Mouse (Mus musculus) kidney, postnatal 4 days (tissue): ENCODE results near the gene Kif26b.
A peak's percentile ranks its signal among the peaks of the same experiment; 100 is the strongest.

Experiments
- DNase-seq, 2 experiments: peaks; one replicate each; pipeline ENCODE4 v3.0.0; 2021; ENCODE audit warnings: mixed read lengths in 2 of 2

Gene Kif26b

GRCm38 (mm10) chr1:178860671-178861391 is 331.9 kb downstream of the Kif26b start:
- peak in 1 of 2 experiments; percentile 27 for DNase-seq

DNA sequence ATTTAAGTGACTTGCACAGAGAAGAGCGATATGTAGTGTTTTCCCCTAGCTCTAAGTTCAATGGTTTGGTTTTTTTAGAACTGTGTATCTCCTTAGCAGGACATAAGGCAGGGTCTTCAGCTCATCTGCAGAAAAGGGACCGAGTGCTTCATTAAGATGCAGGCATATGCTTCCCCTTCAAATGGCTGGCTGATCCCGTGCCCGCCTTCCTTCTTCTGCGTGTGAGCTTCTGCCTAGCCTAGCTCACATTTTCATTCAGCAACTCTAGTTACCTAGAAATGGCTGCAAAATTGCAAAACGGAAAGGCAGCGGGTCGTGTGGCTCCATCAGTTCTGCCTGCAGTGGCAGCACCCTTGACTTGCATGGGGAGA is 332.5 kb downstream of the Kif26b start:
- DNase-seq: no peak

GRCm38 (mm10) chr1:178863756-178864155 is 334.8 kb downstream of the Kif26b start:
- DNase-seq: no peak

DNA sequence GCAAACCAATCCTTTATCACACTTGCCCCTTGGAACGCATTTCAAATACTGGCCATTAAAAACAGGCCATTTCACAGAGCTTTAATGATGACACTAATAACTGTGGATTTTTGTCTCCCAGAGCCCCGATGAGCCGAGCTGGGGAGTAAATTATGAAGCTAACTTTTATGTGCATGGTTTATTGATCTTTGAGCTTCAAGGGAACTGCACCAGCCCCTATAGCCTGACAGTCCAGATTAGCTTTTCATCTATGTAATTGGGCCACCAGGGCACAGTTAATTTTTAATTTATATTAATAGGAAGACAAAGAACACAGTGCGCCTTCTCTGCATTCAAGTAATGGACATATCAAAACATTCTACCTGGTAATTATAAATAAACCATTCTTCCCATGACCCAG is 335.4 kb downstream of the Kif26b start:
- DNase-seq: no peak

- no peak for DNase-seq
Observed at GRCm38 (mm10) chr1:178866757-178867156, 337.8 kb downstream of the Kif26b start.

DNA sequence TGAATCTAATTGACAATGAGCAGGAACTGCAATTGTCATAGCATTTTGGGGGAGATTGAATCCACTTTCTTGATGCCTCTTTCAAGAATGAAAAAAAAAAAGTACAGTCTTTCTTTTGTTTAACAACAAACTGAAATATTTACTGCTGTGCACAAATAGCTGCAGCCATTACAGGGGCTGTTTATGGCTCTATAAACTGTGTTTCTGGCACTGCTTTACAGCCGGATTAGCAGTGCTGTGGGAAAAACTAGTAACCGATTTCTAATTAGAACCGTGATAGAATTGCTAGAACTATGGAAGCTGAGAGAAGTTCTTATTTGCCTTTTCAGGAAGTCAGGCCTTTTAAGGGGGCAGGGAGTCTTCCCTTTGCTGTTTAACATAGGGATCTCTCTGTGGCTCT is 342.1 kb downstream of the Kif26b start:
- DNase-seq: no peak

DNA sequence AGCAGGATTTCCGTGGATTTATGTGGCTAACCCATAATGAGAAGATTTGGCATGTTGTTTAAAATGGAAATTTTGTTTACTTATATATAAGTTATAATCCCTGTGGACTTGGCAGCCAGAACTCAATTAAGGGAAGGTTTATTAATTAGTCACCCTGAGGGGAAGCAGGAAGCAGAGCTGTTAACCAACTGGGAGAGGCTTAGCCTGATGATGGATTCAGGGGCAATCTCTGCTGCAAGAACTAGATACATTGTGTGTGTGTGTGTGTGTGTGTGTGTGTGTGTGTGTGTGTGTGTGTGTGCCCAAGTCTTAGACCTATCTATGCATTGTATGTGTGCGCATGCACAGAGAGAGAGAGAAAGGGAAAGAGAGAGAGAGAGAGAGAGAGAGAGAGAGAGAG is 348.0 kb downstream of the Kif26b start:
- DNase-seq: no peak

DNA sequence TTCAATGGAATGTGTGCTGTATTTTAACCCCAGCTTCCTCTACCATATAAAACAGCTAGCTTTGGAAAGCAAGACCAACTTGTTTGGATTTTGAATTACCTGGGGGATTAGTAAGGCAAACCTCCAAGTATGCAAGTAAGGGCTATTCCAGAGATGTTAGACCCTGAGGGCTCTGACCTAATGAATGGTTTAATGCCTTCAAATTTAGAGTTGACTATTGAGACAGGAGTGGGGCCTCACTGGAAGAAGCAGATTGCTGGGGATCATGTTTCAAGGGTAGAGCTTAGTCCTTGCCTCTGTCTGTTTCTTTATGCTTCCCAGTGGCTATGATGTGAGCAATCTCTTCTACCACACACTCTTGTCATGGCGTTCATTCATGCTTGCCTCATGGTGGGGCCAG is 349.8 kb downstream of the Kif26b start:
- no peak for DNase-seq

DNA sequence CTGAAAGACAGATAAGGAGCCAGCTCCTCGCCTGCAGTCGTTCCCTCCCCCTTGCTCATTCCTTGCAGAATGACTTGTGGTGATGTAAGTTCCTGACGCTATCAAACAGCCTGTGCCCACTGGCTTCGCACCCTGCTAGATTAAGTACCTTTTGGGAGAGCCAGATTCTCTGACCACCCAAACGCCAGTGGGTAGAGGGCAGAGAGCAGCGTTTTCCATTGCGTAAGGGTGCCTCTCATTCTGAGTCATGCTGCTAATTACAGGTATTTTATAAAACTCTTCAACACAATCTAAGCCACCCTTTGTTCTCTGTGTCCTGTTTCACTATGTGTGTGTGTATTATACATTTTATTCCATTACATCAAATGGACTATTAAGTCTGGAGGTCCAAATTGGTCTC is 352.0 kb downstream of the Kif26b start:
- DNase-seq: no peak

DNA sequence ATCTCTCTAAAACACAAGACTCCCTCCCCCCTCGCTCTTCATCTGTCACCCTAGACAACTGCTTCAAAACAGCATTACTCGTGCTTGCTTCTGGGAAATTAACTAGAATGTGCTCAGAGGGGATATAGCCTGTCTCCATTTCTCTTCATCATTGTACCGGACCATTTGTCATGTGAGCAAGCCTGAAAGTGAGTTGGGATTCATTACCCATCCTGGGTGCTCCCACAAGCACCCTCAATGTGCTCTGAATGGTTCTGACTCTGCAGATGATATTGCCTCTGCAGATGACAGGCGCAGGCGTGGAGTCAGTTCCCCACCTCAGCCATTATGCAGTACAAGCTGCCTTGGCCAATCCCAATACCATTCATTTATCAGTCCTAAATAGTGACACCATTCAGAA is 357.7 kb downstream of the Kif26b start:
- no peak for DNase-seq

DNA sequence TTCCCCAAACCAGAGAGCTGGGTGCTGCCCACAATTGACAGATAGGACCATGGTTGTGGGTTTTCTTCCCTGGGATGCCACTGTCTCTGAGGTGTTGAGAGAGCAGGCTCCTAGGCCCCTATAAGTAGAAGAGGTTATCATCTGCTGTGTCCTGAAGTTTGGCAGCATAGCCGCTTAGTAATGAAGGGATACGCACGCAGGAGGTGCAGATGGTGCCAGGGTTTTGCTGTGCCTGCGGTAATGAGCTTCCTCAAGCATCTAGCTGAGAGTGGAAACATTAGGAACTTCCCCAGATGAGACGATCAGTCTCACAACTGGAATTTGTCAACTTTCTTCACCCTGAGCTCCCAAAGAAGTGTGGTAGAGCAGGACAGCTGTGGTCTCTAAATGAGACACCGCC is 363.5 kb downstream of the Kif26b start:
- no peak for DNase-seq

GRCm38 (mm10) chr1:178893229-178894080 is 364.5 kb downstream of the Kif26b start:
- DNase-seq: no peak

- DNase-seq: no peak
Observed at GRCm38 (mm10) chr1:178894081-178894401, 365.1 kb downstream of the Kif26b start.

DNA sequence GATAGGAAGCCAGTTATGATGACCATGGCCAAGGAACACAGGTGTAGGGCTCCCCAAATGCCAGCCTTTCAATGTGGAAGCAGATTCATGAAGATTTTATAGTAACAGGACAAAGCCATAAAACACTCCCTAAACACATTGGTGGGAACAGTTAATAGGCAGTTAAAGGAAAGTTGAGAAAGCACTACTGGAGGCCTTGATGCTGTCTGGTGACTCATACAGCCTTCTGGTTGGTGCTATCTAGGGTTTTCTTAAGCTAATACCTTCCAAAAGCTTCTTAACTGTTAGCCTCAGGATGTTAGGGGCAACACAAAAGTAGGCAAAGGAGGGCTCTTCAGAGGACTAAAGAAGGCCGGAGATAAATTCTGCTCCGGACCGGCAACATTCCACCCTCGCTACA is 366.7 kb downstream of the Kif26b start:
- no peak for DNase-seq

DNA sequence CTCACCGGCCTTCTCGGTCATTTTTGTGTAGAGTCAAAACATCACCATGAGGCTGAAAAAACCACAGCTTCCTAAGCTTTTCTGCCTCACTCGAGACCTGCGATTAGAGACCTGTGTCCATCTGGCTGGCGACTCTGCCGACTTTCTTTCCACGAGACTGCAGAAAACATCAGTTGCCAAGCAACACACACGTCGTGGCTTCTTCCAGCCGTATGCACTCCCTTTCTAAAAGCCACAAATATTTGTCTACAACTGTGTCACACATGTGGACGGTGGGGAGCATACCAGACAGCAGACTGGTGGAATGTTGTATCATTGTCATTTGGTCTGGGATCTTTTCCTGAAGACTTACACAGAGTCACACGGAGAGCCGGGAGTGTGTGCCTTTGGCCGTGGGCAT is 382.0 kb downstream of the Kif26b start:
- DNase-seq: no peak

DNA sequence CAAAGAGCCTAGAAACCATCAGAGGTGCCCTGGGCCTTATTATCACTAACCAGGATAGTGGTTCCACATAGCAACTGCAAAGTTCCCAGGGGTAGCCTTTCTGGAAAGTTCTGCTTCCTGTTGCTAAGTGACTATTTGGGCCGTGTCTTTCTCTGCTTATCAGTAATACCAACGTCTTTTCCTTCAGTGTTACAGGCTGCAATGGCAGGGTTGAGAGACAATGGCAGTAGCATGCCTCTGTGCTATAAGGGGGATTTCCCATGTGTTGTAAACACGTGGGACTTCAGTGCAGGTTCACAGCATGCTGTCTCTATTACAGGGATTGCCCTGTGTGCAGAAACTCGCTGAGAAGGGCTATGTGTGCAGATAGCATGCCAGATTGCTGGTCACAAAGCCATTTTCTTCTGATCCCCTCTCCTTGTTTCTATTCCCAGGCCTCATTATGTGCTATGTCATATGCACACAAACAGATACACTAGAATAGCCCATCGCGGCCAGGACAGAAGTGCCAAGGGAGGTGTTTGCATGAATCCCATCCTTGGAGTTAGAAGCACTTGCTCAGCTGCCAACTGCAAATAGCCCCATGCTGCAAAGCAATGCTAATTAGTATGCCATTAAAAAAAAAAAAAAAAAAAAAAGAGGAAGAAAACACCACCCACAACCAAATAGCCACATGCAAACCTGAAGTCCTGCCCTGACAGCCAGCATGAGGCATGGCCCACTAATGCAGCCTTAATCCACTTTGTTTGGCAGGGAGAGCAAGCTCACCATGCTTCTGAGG is 384.2 kb downstream of the Kif26b start:
- no peak for DNase-seq

DNA sequence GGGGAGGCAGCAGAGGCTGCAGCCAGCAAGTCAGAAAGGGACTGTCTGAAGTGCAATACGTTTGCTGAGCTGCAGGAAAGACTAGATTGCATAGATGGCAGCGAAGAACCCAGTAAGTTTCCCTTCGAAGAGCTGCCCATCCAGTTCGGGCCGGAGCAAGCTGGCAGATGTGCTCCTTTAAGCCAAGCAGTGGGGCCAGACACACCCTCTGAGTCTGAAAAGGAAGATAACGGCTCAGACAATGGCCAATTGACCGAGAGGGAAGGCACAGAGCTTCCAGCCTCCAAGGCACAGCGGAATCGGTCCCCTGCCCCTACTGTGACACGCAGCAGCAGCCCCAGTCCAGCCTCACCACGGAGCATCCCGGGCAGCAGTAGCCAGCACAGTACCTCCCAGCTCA is 386.1 kb downstream of the Kif26b start:
- no peak for DNase-seq

- DNase-seq: no peak
Observed at GRCm38 (mm10) chr1:178917194-178917902, 388.4 kb downstream of the Kif26b start.

- DNase-seq: no peak
Observed at GRCm38 (mm10) chr1:178924492-178925183, 395.7 kb downstream of the Kif26b start.

GRCm38 (mm10) chr1:178929531-178929930 is 400.6 kb downstream of the Kif26b start:
- no peak for DNase-seq

DNA sequence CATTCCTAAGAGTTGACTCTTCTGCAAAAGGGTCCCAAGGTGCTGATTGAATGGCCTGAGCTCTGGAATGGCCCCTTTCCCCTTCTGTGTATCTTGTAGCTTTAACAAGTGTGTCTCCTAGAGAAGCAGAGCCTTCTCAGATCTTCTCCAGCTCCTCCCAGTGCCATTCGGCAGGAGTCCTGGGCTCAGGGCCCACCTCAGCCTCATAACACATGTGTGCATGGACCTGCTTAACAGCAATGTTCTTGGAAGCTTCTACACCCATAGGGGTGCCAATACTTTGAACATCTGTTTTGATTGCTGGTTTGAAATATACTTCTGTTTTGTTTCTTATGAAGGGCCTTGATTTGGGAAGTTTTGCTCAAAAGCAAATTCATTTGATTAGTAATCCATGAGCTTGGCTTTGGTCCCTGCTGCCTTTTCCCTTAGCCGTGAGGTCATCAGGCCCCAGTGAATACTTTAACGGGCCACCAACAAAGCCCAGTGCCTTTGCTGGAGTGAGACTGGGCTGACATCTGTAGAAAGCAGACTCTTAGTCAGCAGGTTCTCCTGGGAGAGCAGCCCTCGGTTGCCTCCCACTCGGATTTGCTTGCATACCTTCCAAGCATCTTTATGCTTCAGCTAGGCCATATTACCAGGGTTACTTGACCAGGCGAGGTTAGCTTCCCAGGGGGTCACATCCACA is 405.2 kb downstream of the Kif26b start:
- DNase-seq: no peak

DNA sequence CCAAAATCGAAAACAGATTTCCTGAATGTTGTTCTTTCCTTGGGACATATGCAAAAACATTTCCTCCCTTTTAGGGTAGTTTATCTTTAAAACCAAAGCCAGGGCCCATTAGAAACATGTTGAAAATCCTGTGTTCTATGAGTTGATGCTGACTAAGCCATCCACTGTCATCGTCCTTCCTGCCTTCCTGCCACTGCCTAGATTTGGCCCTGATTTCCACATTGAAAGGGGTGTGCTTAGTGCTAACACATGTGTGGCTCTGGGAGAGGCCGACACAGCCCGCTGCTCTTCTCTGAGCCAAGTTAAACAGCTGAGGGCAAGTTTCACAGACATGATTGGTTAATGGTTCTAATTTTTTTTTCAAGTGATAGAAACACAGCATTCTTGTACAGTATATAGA is 407.5 kb downstream of the Kif26b start:
- DNase-seq: peak in 1 of 2 experiments; percentile 26
